Mouse (Mus musculus): ENCODE results near the gene Cxcl9. TPM values are rescaled to one million over a fixed set of nuclear protein-coding genes. Genes with fewer than 3 reads are reported as not detected.

Cxcl9 gene
- total and polyA plus RNA-seq, 3 experiments: not detected

GRCm38 (mm10) chr5:92368392-92368791 lies 40.5 kb upstream of the Cxcl9 start:
- DNase-seq (ENCODE audit: low read depth, low spot score): no peak
- no peaks in the 10 kb centered on the region for H3K4me1 ChIP-seq (ENCODE audit: control insufficient read depth in 1 of 2, insufficient read depth in 2 of 2, low read length in 2 of 2)
- no peaks in the 10 kb centered on the region for H3K79me2 ChIP-seq (ENCODE audit: control insufficient read depth, insufficient read depth, low read length, poor library complexity)
- peaks cover 18 to 28% of the 10 kb centered on the region in 2 experiments for H3K27me3 ChIP-seq (ENCODE audit: control insufficient read depth in 1 of 2, insufficient read depth in 2 of 2, low read length in 2 of 2)
- no peak overlapping the region for H3K27ac ChIP-seq (ENCODE audit: control insufficient read depth, low read depth, low read length)
- no peak overlapping the region for H3K4me3 ChIP-seq (ENCODE audit: control insufficient read depth in 1 of 2, insufficient read depth in 1 of 2, low read depth in 2 of 2, low read length in 2 of 2)
- TF ChIP-seq MAFK (IDR thresholded peaks at IDR 0.05; ENCODE audit: borderline replicate concordance, low read depth, low read length) (no peak), NELFE (IDR thresholded peaks at IDR 0.05; ENCODE audit: low read depth, low read length) (no peak), JUND (IDR thresholded peaks at IDR 0.05; ENCODE audit: low read depth, low read length) (no peak), E2F4 (IDR thresholded peaks at IDR 0.05; ENCODE audit: borderline replicate concordance, low read depth, low read length) (no peak), HCFC1 (IDR thresholded peaks at IDR 0.05; ENCODE audit: low read depth, low read length) (no peak), KAT2A (conservative IDR thresholded peaks at IDR 0.05; ENCODE audit: low read depth, low read length) (no peak), BHLHE40 (IDR thresholded peaks at IDR 0.05; ENCODE audit: borderline replicate concordance, low read depth, low read length) (no peak), MAX (IDR thresholded peaks at IDR 0.05; ENCODE audit: low read length) (no peak), ZNF384 (IDR thresholded peaks at IDR 0.05; ENCODE audit: low read depth, low read length) (no peak), CHD2 (IDR thresholded peaks at IDR 0.05; ENCODE audit: low read length) (no peak), TBP (IDR thresholded peaks at IDR 0.05; ENCODE audit: low read depth, low read length) (no peak), MYB (IDR thresholded peaks at IDR 0.05; ENCODE audit: low read depth, low read length) (no peak)
- no peaks in the 10 kb centered on the region for H3K9me3 ChIP-seq (replicated peaks; ENCODE audit: insufficient read depth, low read length)
- H3K9ac ChIP-seq (ENCODE audit: control insufficient read depth, low read depth, low read length, poor library complexity, severe bottlenecking): no peak overlapping the region
- no peaks in the 10 kb centered on the region for H3K36me3 ChIP-seq (ENCODE audit: control insufficient read depth in 1 of 2, insufficient read depth in 2 of 2, low read length in 2 of 2)

DNA sequence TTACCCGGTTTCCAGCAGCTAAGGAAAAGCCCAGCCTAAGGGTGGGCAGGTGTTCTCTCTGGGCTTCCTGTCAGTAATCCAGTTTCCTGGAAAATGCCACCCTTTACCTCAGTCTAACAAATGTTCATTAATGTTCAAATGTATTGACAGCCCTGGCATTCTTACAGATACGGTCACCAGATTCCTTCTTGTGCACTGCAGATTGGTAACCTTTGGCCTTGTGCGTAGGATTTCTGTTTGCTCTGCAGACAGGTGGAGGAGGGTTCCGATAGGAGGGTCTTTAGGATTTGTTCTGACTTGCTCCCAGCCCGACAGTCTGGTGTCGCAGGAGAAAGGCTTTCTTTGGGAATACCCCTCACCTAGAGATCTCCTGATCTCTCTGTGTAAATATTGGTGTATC lies 38.7 kb upstream of the Cxcl9 start:
- no peak for TF ChIP-seq MXI1 (IDR thresholded peaks at IDR 0.05; ENCODE audit: low read depth, low read length)
- TF ChIP-seq TBP (IDR thresholded peaks at IDR 0.05; ENCODE audit: low read depth, low read length): no peak
- no peak for TF ChIP-seq ETS1 (IDR thresholded peaks at IDR 0.05; ENCODE audit: low read depth, low read length)
- TF ChIP-seq EP300 (IDR thresholded peaks at IDR 0.05; ENCODE audit: low read depth in 1 of 2, low read length in 2 of 2): no peak
- no peak for TF ChIP-seq MAZ (IDR thresholded peaks at IDR 0.05; ENCODE audit: low read depth, low read length)
- no peak for TF ChIP-seq CTCF (IDR thresholded peaks at IDR 0.05 in 2 of 3, conservative IDR thresholded peaks at IDR 0.05 in 1 of 3; ENCODE audit: control insufficient read depth in 1 of 3, insufficient read depth in 1 of 3, low read depth in 2 of 3, low read length in 3 of 3, poor library complexity in 1 of 3, severe bottlenecking in 1 of 3)
- no peak for TF ChIP-seq GABPA (IDR thresholded peaks at IDR 0.05; ENCODE audit: low read depth, low read length)
- no peak for TF ChIP-seq MYB (IDR thresholded peaks at IDR 0.05; ENCODE audit: low read depth, low read length)
- TF ChIP-seq BHLHE40 (IDR thresholded peaks at IDR 0.05; ENCODE audit: borderline replicate concordance, low read depth, low read length): no peak
- H3K4me3 ChIP-seq (ENCODE audit: control insufficient read depth in 1 of 2, insufficient read depth in 1 of 2, low read depth in 2 of 2, low read length in 2 of 2): no peak overlapping the region
- H3K79me2 ChIP-seq (ENCODE audit: control insufficient read depth, insufficient read depth, low read length, poor library complexity): no peaks in the 10 kb centered on the region
- H3K4me1 ChIP-seq (ENCODE audit: control insufficient read depth in 1 of 2, insufficient read depth in 2 of 2, low read length in 2 of 2): no peaks in the 10 kb centered on the region
- no peak overlapping the region for H3K27ac ChIP-seq (ENCODE audit: control insufficient read depth, low read depth, low read length)
- DNase-seq (ENCODE audit: low read depth, low spot score): no peak
- H3K9ac ChIP-seq (ENCODE audit: control insufficient read depth, low read depth, low read length, poor library complexity, severe bottlenecking): no peak overlapping the region
- peaks cover 18 to 31% of the 10 kb centered on the region in 2 experiments for H3K27me3 ChIP-seq (ENCODE audit: control insufficient read depth in 1 of 2, insufficient read depth in 2 of 2, low read length in 2 of 2)
- no peaks in the 10 kb centered on the region for H3K9me3 ChIP-seq (replicated peaks; ENCODE audit: insufficient read depth, low read length)
- H3K36me3 ChIP-seq (ENCODE audit: control insufficient read depth in 1 of 2, insufficient read depth in 2 of 2, low read length in 2 of 2): no peaks in the 10 kb centered on the region

Data from MEL (cell line).